Comparison of ENCODE assay signal across 8 mouse cellular contexts in the genomic region with DNA sequence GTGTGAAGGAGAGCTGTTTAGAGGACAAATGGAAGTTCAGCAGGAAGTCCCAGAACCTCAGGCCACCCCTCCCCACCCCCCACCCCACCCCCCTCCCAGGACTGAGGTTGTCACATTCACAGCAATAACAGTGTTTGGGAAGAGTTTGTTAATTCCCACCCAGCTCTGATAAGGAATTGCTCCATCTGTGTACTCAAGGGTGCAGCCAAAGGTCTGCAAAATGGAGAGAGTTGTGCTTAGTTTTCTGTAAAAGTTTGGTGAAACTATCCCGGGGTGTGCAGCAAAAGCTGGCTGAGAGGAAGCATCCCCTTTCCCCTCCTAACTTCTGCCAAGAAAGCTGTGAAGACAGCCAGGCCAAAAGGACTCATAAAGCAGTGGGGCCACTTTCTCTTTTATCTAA. TPM values are rescaled to one million over a fixed set of nuclear protein-coding genes. Genes with fewer than 3 reads are reported as not detected.
DNase-seq lines count a peak whose midpoint lies in the region; ATAC-seq and TF ChIP-seq lines count a peak whose summit lies in the region.

No protein-coding gene starts in this region.

- H3K4me1 ChIP-seq in forebrain, embryonic 13.5 days, result peaks cover 21% of the 10 kb centered on the region
- H3K4me1 ChIP-seq in hindbrain, postnatal 0 days (ENCODE audit: insufficient read depth, low read length), result peaks cover 7% of the 10 kb centered on the region; the same call in 1 of the 2 replicates

- no peaks in the 10 kb centered on the region for H3K36me3 ChIP-seq in forebrain, embryonic 13.5 days (ENCODE audit: poor library complexity, severe bottlenecking)
- no peaks in the 10 kb centered on the region for H3K36me3 ChIP-seq in hindbrain, postnatal 0 days (ENCODE audit: insufficient read depth, low read length)

- TF ChIP-seq CTCF in hindbrain, postnatal 0 days (IDR thresholded peaks at IDR 0.05; ENCODE audit: low read depth), result no peak

- H3K9ac ChIP-seq in forebrain, embryonic 13.5 days, result peak overlapping the region; percentile 81; the same call in 1 of the 2 replicates
- H3K9ac ChIP-seq in hindbrain, postnatal 0 days (replicated peaks; ENCODE audit: low read length), result no peak overlapping the region

- ATAC-seq in CD4-positive, CD25-positive, alpha-beta regulatory T cell, adult 4 months, result no peak
- ATAC-seq in forebrain, embryonic 13.5 days, result no peak
- ATAC-seq in hindbrain, postnatal 0 days, result no peak

- peak; percentile 5 for DNase-seq in CD4-positive, CD25-positive, alpha-beta regulatory T cell, adult 2 months (ENCODE audit: low read depth, low spot score)
- no peak for DNase-seq in hindbrain, postnatal 0 days (ENCODE audit: low spot score)
- DNase-seq in lung, postnatal 10 days, result peak; percentile 64
- no peak for DNase-seq in left cerebral cortex, adult 11 months (ENCODE audit: low spot score)
- DNase-seq in layer of hippocampus, adult 9-11 months, result no peak
- DNase-seq in gastrocnemius, adult 18-20 months (ENCODE audit: low spot score), result no peak

- no peaks in the 10 kb centered on the region for H3K27me3 ChIP-seq in forebrain, embryonic 13.5 days
- no peaks in the 10 kb centered on the region for H3K27me3 ChIP-seq in hindbrain, postnatal 0 days (ENCODE audit: insufficient read depth, low read length)

- H3K4me2 ChIP-seq in forebrain, embryonic 13.5 days, result peak overlapping the region; percentile 70
- H3K4me2 ChIP-seq in hindbrain, postnatal 0 days (ENCODE audit: low read depth, low read length), result peak overlapping the region; percentile 62

- peak overlapping the region; percentile 69; the same call in 1 of the 2 replicates for H3K4me3 ChIP-seq in forebrain, embryonic 13.5 days
- H3K4me3 ChIP-seq in hindbrain, postnatal 0 days (ENCODE audit: low read length), result peak overlapping the region; percentile 74

- H3K27ac ChIP-seq in forebrain, embryonic 13.5 days, result no peak overlapping the region
- no peak overlapping the region for H3K27ac ChIP-seq in hindbrain, postnatal 0 days

- WGBS in forebrain, embryonic 13.5 days, result 33% methylated on average over 1 of the region's 1 CpGs
- 15% methylated on average over 1 of the region's 1 CpGs for WGBS in hindbrain, postnatal 0 days

- H3K9me3 ChIP-seq in forebrain, embryonic 13.5 days (replicated peaks), result no peaks in the 10 kb centered on the region
- no peaks in the 10 kb centered on the region for H3K9me3 ChIP-seq in hindbrain, postnatal 0 days (ENCODE audit: low read length)

RNA-seq across cellular contexts. Expression of gene Sfxn1, which starts 1.4 kb away (rescaled TPM):
- 10 to 100 TPM; 45.5 to 48.1 TPM for polyA plus RNA-seq in CD4-positive, CD25-positive, alpha-beta regulatory T cell, adult 4 months (2017; shearing (Covaris generic))
- polyA plus RNA-seq in forebrain, embryonic 13.5 days (2015; fragmentation: Nextera tagmentation; extraction: Ambion mirVana), result 79.4 and 83.0 TPM in 2 replicates
- total RNA-seq in hindbrain, postnatal 0 days (2014; rRNA removed), result 64.5 and 73.7 TPM in 2 replicates
- 102 and 103 TPM in 2 replicates for polyA plus RNA-seq in hindbrain, postnatal 0 days (2015; fragmentation: Nextera tagmentation; extraction: Ambion mirVana)
- 1 to 10 TPM; 1.4 to 1.6 TPM for total RNA-seq in gastrocnemius, adult 18-20 months (2021)

RNA-seq across cellular contexts. Expression of gene Drd1, which starts 17.6 kb away (rescaled TPM):
- polyA plus RNA-seq in CD4-positive, CD25-positive, alpha-beta regulatory T cell, adult 4 months (2017; shearing (Covaris generic)), result not detected
- polyA plus RNA-seq in forebrain, embryonic 13.5 days (2015; fragmentation: Nextera tagmentation; extraction: Ambion mirVana), result 3.4 and 4.1 TPM in 2 replicates
- 1.2 and 2.1 TPM in 2 replicates for total RNA-seq in hindbrain, postnatal 0 days (2014; rRNA removed)
- polyA plus RNA-seq in hindbrain, postnatal 0 days (2015; fragmentation: Nextera tagmentation; extraction: Ambion mirVana), result 1.2 TPM in 2 replicates
- total RNA-seq in gastrocnemius, adult 18-20 months (2021), result under 1 TPM; 0.07 to 0.48 TPM

Comparison
In these comparisons a context has a peak if more than half of its experiments do, and no peak if none do; other contexts are left out.
1. DNase-seq: peak in CD4-positive, CD25-positive, alpha-beta regulatory T cell, adult 2 months (single experiment) and lung, postnatal 10 days (single experiment); none in hindbrain, postnatal 0 days (single experiment), left cerebral cortex, adult 11 months (single experiment), layer of hippocampus, adult 9-11 months (single experiment) and gastrocnemius, adult 18-20 months (single experiment).